Comparison of ENCODE assay signal across 22 mouse cellular contexts in genomic region chr1:72379752-72380353, GRCm38 (mm10).
A peak's percentile ranks its signal among the peaks of the same experiment; 100 is the strongest.
DNase-seq lines count a peak whose midpoint lies in the region; ATAC-seq lines count a peak whose summit lies in the region.
"Had no signal": no experiment of that assay in that cellular context is flagged by ENCODE, and none has a peak within 500 bp of the region (broad histone marks: within the 10 kb centered on the region; RNA-seq: fewer than 3 reads in every experiment).

No protein-coding gene starts in this region.

- H3K4me1 ChIP-seq in forebrain, embryonic 15.5 days: peaks cover 6% of the 10 kb centered on the region; the same call in 1 of the 2 replicates
- H3K4me1 ChIP-seq in forebrain, embryonic 12.5 days: no peaks in the 10 kb centered on the region
- no peaks in the 10 kb centered on the region for H3K4me1 ChIP-seq in midbrain, embryonic 15.5 days
- H3K4me1 ChIP-seq in midbrain, embryonic 14.5 days (ENCODE audit: control insufficient read depth, insufficient read depth, low read length): no peaks in the 10 kb centered on the region
- H3K4me1 ChIP-seq in neural tube, embryonic 14.5 days (ENCODE audit: control insufficient read depth, insufficient read depth, low read length): no peaks in the 10 kb centered on the region
- H3K4me1 ChIP-seq: intestine, embryonic 15.5 days; liver, embryonic 13.5 days; midbrain, embryonic 13.5 days had no signal

- H3K4me2 ChIP-seq in forebrain, embryonic 15.5 days (replicated peaks): no peak overlapping the region
- H3K4me2 ChIP-seq in forebrain, embryonic 12.5 days: no peak overlapping the region
- H3K4me2 ChIP-seq in midbrain, embryonic 15.5 days: no peak overlapping the region
- no peak overlapping the region for H3K4me2 ChIP-seq in midbrain, embryonic 14.5 days (ENCODE audit: low read length)
- H3K4me2 ChIP-seq in neural tube, embryonic 14.5 days (ENCODE audit: low read depth, low read length): no peak overlapping the region; the same call in 1 of the 2 replicates
- H3K4me2 ChIP-seq: intestine, embryonic 15.5 days; liver, embryonic 13.5 days; midbrain, embryonic 13.5 days had no signal

- no peaks in the 10 kb centered on the region for H3K9me3 ChIP-seq in forebrain, embryonic 15.5 days
- no peaks in the 10 kb centered on the region for H3K9me3 ChIP-seq in forebrain, embryonic 12.5 days
- no peaks in the 10 kb centered on the region for H3K9me3 ChIP-seq in midbrain, embryonic 15.5 days
- H3K9me3 ChIP-seq in midbrain, embryonic 14.5 days (ENCODE audit: control insufficient read depth, low read length): no peaks in the 10 kb centered on the region
- H3K9me3 ChIP-seq in neural tube, embryonic 14.5 days (ENCODE audit: control insufficient read depth, low read length): no peaks in the 10 kb centered on the region
- H3K9me3 ChIP-seq: intestine, embryonic 15.5 days; liver, embryonic 13.5 days; midbrain, embryonic 13.5 days had no signal

- no peak overlapping the region for H3K4me3 ChIP-seq in forebrain, embryonic 15.5 days
- H3K4me3 ChIP-seq in forebrain, embryonic 12.5 days (replicated peaks): no peak overlapping the region
- H3K4me3 ChIP-seq in midbrain, embryonic 15.5 days: no peak overlapping the region
- H3K4me3 ChIP-seq in midbrain, embryonic 14.5 days (replicated peaks; ENCODE audit: low read depth, low read length): no peak overlapping the region
- no peak overlapping the region for H3K4me3 ChIP-seq in neural tube, embryonic 14.5 days (ENCODE audit: low read depth, low read length)
- H3K4me3 ChIP-seq: intestine, embryonic 15.5 days; layer of hippocampus, adult 2 months; liver, embryonic 13.5 days; midbrain, embryonic 13.5 days had no signal

- no peaks in the 10 kb centered on the region for H3K36me3 ChIP-seq in forebrain, embryonic 15.5 days
- H3K36me3 ChIP-seq in forebrain, embryonic 12.5 days (replicated peaks): peaks cover 8% of the 10 kb centered on the region
- no peaks in the 10 kb centered on the region for H3K36me3 ChIP-seq in midbrain, embryonic 15.5 days (replicated peaks)
- H3K36me3 ChIP-seq in midbrain, embryonic 14.5 days (ENCODE audit: control insufficient read depth, insufficient read depth, low read length): peaks cover 3% of the 10 kb centered on the region; the same call in 1 of the 2 replicates
- H3K36me3 ChIP-seq in neural tube, embryonic 14.5 days (ENCODE audit: control insufficient read depth, insufficient read depth, low read length): no peaks in the 10 kb centered on the region
- H3K36me3 ChIP-seq: intestine, embryonic 15.5 days; midbrain, embryonic 13.5 days had no signal

- no peak for DNase-seq in midbrain, embryonic 14.5 days
- peak; percentile 72 for DNase-seq in fat pad, adult 2 months (ENCODE audit: extremely low read depth, low read depth, low spot score)
- no peak for DNase-seq in thymus, postnatal 0 days (ENCODE audit: low spot score)
- DNase-seq: cerebellum, adult 11-12 months; gastrocnemius, postnatal 36 days; heart, postnatal 4 days; kidney, adult 8-10 months; kidney, postnatal 14 days; layer of hippocampus, postnatal 36 days; liver, embryonic 13.5 days; lung, adult 2 months; lung, postnatal 14 days; right cerebral cortex, postnatal 14 days; thymus, postnatal 14 days had no signal

- no peaks in the 10 kb centered on the region for H3K27me3 ChIP-seq in forebrain, embryonic 15.5 days
- H3K27me3 ChIP-seq in forebrain, embryonic 12.5 days: no peaks in the 10 kb centered on the region
- H3K27me3 ChIP-seq in midbrain, embryonic 15.5 days (replicated peaks): no peaks in the 10 kb centered on the region
- H3K27me3 ChIP-seq in midbrain, embryonic 14.5 days (ENCODE audit: control insufficient read depth, insufficient read depth, low read length): no peaks in the 10 kb centered on the region
- no peaks in the 10 kb centered on the region for H3K27me3 ChIP-seq in neural tube, embryonic 14.5 days (ENCODE audit: control insufficient read depth, insufficient read depth, low read length)
- H3K27me3 ChIP-seq: intestine, embryonic 15.5 days; liver, embryonic 13.5 days; midbrain, embryonic 13.5 days had no signal

- 62% methylated on average over 11 of the region's 11 CpGs for WGBS in forebrain, embryonic 15.5 days
- WGBS in forebrain, embryonic 12.5 days: 91% methylated on average over 11 of the region's 11 CpGs
- 80% methylated on average over 11 of the region's 11 CpGs for WGBS in midbrain, embryonic 15.5 days
- 89% methylated on average over 11 of the region's 11 CpGs for WGBS in midbrain, embryonic 14.5 days
- WGBS in neural tube, embryonic 14.5 days: 77% methylated on average over 11 of the region's 11 CpGs

- no peak overlapping the region for H3K9ac ChIP-seq in forebrain, embryonic 15.5 days (replicated peaks)
- no peak overlapping the region for H3K9ac ChIP-seq in forebrain, embryonic 12.5 days
- H3K9ac ChIP-seq in midbrain, embryonic 15.5 days: no peak overlapping the region
- no peak overlapping the region for H3K9ac ChIP-seq in midbrain, embryonic 14.5 days (replicated peaks; ENCODE audit: low read length)
- H3K9ac ChIP-seq in neural tube, embryonic 14.5 days (replicated peaks; ENCODE audit: low read depth, low read length): no peak overlapping the region
- H3K9ac ChIP-seq: intestine, embryonic 15.5 days; liver, embryonic 13.5 days; midbrain, embryonic 13.5 days had no signal

- H3K27ac ChIP-seq in forebrain, embryonic 15.5 days (replicated peaks): peak overlapping the region; percentile 59
- no peak overlapping the region for H3K27ac ChIP-seq in forebrain, embryonic 12.5 days
- peak overlapping the region; percentile 42; the same call in 1 of the 2 replicates for H3K27ac ChIP-seq in midbrain, embryonic 15.5 days
- H3K27ac ChIP-seq in midbrain, embryonic 14.5 days (replicated peaks; ENCODE audit: low read depth, low read length): no peak overlapping the region
- peak overlapping the region; percentile 48; the same call in 1 of the 2 replicates for H3K27ac ChIP-seq in neural tube, embryonic 14.5 days (ENCODE audit: low read depth, low read length)
- H3K27ac ChIP-seq: intestine, embryonic 15.5 days; layer of hippocampus, adult 2 months; liver, embryonic 13.5 days; midbrain, embryonic 13.5 days had no signal

- ATAC-seq in forebrain, embryonic 15.5 days (replicated peaks): peak; percentile 64; the same call in 1 of the 2 replicates
- ATAC-seq in forebrain, embryonic 12.5 days (ENCODE audit: low FRiP score): no peak
- 0 out of 2 replicates have a peak, but pooled peaks have one; percentile 37 for ATAC-seq in midbrain, embryonic 15.5 days (replicated peaks)
- ATAC-seq in midbrain, embryonic 14.5 days (ENCODE audit: low FRiP score, low TSS enrichment): no peak
- ATAC-seq in neural tube, embryonic 14.5 days (ENCODE audit: low read depth): no peak; the same call in 1 of the 2 replicates
- ATAC-seq: CD4-positive, CD25-positive, alpha-beta regulatory T cell, adult 4 months; intestine, embryonic 15.5 days; midbrain, embryonic 13.5 days had no signal

Comparison
In these comparisons a context has a peak if more than half of its experiments do, and no peak if none do; other contexts are left out.
1. ATAC-seq: peak in forebrain, embryonic 15.5 days (single experiment) and midbrain, embryonic 15.5 days (single experiment); none in forebrain, embryonic 12.5 days (single experiment), midbrain, embryonic 14.5 days (single experiment) and neural tube, embryonic 14.5 days (single experiment).
2. H3K27ac ChIP-seq: peak in forebrain, embryonic 15.5 days (single experiment), midbrain, embryonic 15.5 days (single experiment) and neural tube, embryonic 14.5 days (single experiment); none in forebrain, embryonic 12.5 days (single experiment) and midbrain, embryonic 14.5 days (single experiment).